Mouse (Mus musculus) liver, embryonic 14.5 days (tissue): ENCODE data around the gene Smarcb1.

Source experiments
- CTCF ChIP-seq: IDR thresholded peaks from 2 replicates; pipeline ENCODE4 v1.5.1; 2016; ENCODE audit warnings: antibody characterized with exemption, low read depth, control low read depth
- EP300 ChIP-seq: IDR thresholded peaks from 2 replicates; pipeline ENCODE4 v1.6.1; 2016; ENCODE audit warnings: antibody characterized with exemption, low read depth

GRCm38 (mm10) chr10:75951424-75952050, 30.1 kb upstream of the Smarcb1 start:
- peak; percentile 73 for TF ChIP-seq CTCF
- no peak for TF ChIP-seq EP300
